Mouse (Mus musculus): ENCODE results near the gene Prr5l. TPM values are rescaled to one million over a fixed set of nuclear protein-coding genes. Genes with fewer than 3 reads are reported as not detected.

Prr5l gene
- polyA plus RNA-seq, 1 experiment from 2014 or later, result 22.8 TPM

- Histone ChIP-seq H3K9me3 (no peaks in the 10 kb centered on the region), H3K36me3 (replicated peaks) (peaks cover 19% of the 10 kb centered on the region), H3K4me1 (peaks cover 15% of the 10 kb centered on the region), H3K27me3 (replicated peaks; ENCODE audit: low read depth, poor library complexity, severe bottlenecking) (no peaks in the 10 kb centered on the region), H3K4me3 (peak overlapping the region; percentile 30; the same call in 1 of the 2 replicates), H3K27ac (replicated peaks) (peak overlapping the region; percentile 75)
- WGBS, result 26% methylated on average over 21 of the region's 21 CpGs
- peak; percentile 86 for DNase-seq (ENCODE audit: low spot score)
Measured at GRCm38 (mm10) chr2:101905534-101906378, 22.9 kb upstream of the Prr5l start.

DNA sequence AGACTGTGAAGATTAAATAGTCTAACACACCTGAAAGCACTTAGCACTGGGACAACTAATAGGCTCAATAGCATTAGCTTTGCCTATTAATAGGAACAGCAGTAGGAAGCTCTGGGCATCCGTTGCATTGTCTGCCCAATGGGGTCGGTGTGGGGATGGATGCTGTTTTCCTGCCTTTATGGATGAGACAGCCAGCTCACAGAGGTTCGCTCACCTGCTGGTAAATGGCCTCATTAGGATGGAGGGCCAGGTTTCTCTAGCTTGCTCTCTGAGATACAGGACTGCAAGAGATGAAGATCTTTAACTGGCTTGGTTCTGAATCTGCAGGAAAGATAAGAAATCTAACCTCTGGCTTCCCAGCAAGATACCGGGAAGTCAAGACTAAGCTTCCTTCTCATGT lies 19.4 kb upstream of the Prr5l start:
- Histone ChIP-seq H3K36me3 (replicated peaks) (peaks cover 25% of the 10 kb centered on the region), H3K4me1 (peaks cover 11% of the 10 kb centered on the region), H3K27ac (replicated peaks) (no peak overlapping the region), H3K27me3 (replicated peaks; ENCODE audit: low read depth, poor library complexity, severe bottlenecking) (no peaks in the 10 kb centered on the region), H3K9me3 (no peaks in the 10 kb centered on the region), H3K4me3 (no peak overlapping the region)
- 81% methylated on average over 4 of the region's 4 CpGs for WGBS
- DNase-seq (ENCODE audit: low spot score), result no peak

DNA sequence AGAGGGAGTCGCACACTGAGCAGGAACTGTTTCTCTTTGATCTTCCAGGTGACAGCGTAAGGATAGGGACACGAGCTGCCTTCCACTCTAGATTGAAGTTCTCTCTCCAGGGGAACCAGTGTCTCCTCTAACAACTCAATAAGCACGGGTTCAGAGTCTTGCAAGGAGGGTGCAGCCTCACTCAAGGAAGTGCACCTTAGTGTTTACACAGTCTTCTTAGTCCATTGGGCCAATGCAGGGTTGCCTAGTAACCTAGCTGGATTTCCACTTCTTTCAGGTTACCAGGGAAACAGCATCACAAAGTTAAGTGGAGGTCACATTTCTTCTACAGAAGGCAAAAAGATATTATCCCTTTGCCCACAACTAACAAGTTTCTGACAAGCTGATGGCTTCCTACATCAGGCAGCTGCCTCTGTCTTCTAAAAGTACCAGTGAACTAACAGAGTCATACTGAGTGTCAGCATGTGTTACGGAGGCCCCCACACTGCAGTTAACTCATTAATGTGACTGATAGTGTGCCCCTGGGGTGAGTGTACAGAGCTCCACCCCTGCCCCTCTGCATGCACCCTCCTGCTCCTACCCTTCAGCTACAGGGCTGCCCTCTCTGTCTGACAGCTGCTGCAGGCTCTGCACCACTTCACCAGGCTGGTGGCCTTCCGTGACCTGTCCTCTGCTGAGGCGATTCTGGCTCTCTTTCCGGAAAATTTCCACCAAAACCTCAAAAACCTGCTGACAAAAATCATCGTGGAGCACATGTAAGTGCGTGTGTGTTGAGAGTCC lies 13.8 kb upstream of the Prr5l start:
- Histone ChIP-seq H3K9me3 (no peaks in the 10 kb centered on the region), H3K36me3 (replicated peaks) (peaks cover 39% of the 10 kb centered on the region), H3K4me3 (no peak overlapping the region), H3K27ac (replicated peaks) (no peak overlapping the region), H3K27me3 (replicated peaks; ENCODE audit: low read depth, poor library complexity, severe bottlenecking) (no peaks in the 10 kb centered on the region), H3K4me1 (peaks cover 12% of the 10 kb centered on the region)
- DNase-seq (ENCODE audit: low spot score), result no peak
- WGBS, result 78% methylated on average over 10 of the region's 10 CpGs

DNA sequence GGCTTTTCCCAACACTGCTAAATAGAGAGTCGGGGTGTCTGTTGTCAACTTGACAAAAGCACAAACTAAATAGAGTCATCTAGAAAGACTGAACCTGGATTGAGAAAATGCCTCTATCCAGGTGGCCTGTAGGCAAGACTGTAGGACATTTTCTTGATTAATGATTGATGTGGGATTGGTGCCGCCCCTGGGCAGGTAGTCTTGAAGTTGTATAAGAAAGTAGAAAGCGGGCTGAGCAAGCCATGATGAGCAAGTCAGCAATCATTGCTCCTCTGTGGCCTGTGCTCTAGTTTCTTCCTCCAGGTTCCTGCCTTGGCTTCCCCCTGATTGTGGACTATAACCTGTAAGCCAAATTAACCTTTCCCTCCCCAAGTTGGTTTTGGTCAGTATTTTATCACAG lies 11.3 kb upstream of the Prr5l start:
- Histone ChIP-seq H3K27ac (replicated peaks) (no peak overlapping the region), H3K36me3 (replicated peaks) (peaks cover 21% of the 10 kb centered on the region), H3K9me3 (no peaks in the 10 kb centered on the region), H3K4me1 (peaks cover 12% of the 10 kb centered on the region), H3K4me3 (no peak overlapping the region), H3K27me3 (replicated peaks; ENCODE audit: low read depth, poor library complexity, severe bottlenecking) (no peaks in the 10 kb centered on the region)
- 95% methylated on average over 3 of the region's 3 CpGs for WGBS
- no peak for DNase-seq (ENCODE audit: low spot score)

DNA sequence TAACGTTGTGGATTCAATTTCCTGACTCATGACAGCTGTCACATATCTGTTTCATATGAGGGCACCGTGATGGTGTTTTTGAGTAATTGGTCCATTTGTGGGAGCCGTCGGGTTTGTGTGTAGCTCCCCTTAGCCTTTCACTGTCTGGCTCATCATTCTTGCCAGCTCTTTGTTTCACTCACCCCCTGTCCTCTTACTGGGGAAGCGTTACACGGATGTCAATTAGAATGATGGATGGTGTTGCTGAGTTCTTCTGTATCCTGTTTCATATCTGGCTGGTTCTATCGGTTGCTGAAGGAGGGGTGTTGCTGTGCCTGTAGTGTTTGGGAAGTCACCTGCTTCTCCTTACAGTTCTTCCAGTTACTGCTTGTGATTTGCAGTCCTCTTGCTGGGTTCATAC lies 8.3 kb upstream of the Prr5l start:
- H3K36me3 ChIP-seq (replicated peaks), result peaks cover 10% of the 10 kb centered on the region
- H3K4me1 ChIP-seq, result peaks cover 14% of the 10 kb centered on the region
- H3K9me3 ChIP-seq, result no peaks in the 10 kb centered on the region
- no peaks in the 10 kb centered on the region for H3K27me3 ChIP-seq (replicated peaks; ENCODE audit: low read depth, poor library complexity, severe bottlenecking)
- DNase-seq (ENCODE audit: low spot score), result no peak
- 76% methylated on average over 7 of the region's 7 CpGs for WGBS
- no peak overlapping the region for H3K27ac ChIP-seq (replicated peaks)
- no peak overlapping the region for H3K4me3 ChIP-seq

GRCm38 (mm10) chr2:101888886-101889285 lies 6.1 kb upstream of the Prr5l start:
- 0 out of 2 replicates have a peak, but pooled peaks cover 10% of the 10 kb centered on the region for H3K27me3 ChIP-seq (replicated peaks; ENCODE audit: low read depth, poor library complexity, severe bottlenecking)
- H3K4me1 ChIP-seq, result peaks cover 14% of the 10 kb centered on the region
- H3K27ac ChIP-seq (replicated peaks), result no peak overlapping the region
- H3K9me3 ChIP-seq, result no peaks in the 10 kb centered on the region
- DNase-seq (ENCODE audit: low spot score), result no peak
- 91% methylated on average over 8 of the region's 8 CpGs for WGBS
- H3K4me3 ChIP-seq, result no peak overlapping the region
- no peaks in the 10 kb centered on the region for H3K36me3 ChIP-seq (replicated peaks)

GRCm38 (mm10) chr2:101885768-101886438 lies 3.1 kb upstream of the Prr5l start, which contains the start of gene Commd9:
TSS of gene Commd9 (plus strand) at chr2:101886247.
- peaks cover 14% of the 10 kb centered on the region for H3K4me1 ChIP-seq
- DNase-seq (ENCODE audit: low spot score), result peak; percentile 93
- peak within 1 kb of the TSS; percentile 83 for H3K27ac ChIP-seq (replicated peaks)
- no peaks in the 10 kb centered on the region for H3K36me3 ChIP-seq (replicated peaks)
- H3K9me3 ChIP-seq, result no peaks in the 10 kb centered on the region
- H3K27me3 ChIP-seq (replicated peaks; ENCODE audit: low read depth, poor library complexity, severe bottlenecking), result 0 out of 2 replicates have a peak, but pooled peaks cover 25% of the 10 kb centered on the region
- peak within 1 kb of the TSS; percentile 80 for H3K4me3 ChIP-seq
- WGBS, result 13% methylated on average over 22 of the region's 22 CpGs

- no peak overlapping the region for H3K4me3 ChIP-seq
- peaks cover 14% of the 10 kb centered on the region for H3K4me1 ChIP-seq
- DNase-seq (ENCODE audit: low spot score), result no peak
- H3K36me3 ChIP-seq (replicated peaks), result no peaks in the 10 kb centered on the region
- 85% methylated on average over 2 of the region's 2 CpGs for WGBS
- H3K9me3 ChIP-seq, result no peaks in the 10 kb centered on the region
- H3K27me3 ChIP-seq (replicated peaks; ENCODE audit: low read depth, poor library complexity, severe bottlenecking), result peaks cover 40% of the 10 kb centered on the region; the same call in 1 of the 2 replicates
- no peak overlapping the region for H3K27ac ChIP-seq (replicated peaks)
Measured at GRCm38 (mm10) chr2:101884286-101884685, 1.5 kb upstream of the Prr5l start.

- Histone ChIP-seq H3K36me3 (replicated peaks) (no peaks in the 10 kb centered on the region), H3K4me3 (no peak overlapping the region)
- WGBS, result 88% methylated on average over 9 of the region's 9 CpGs
Measured at GRCm38 (mm10) chr2:101881471-101882162, 1.2 kb downstream of the Prr5l start.

GRCm38 (mm10) chr2:101871179-101871578 lies 11.6 kb downstream of the Prr5l start:
- no peaks in the 10 kb centered on the region for H3K36me3 ChIP-seq (replicated peaks)
- peaks cover 4% of the 10 kb centered on the region for H3K27me3 ChIP-seq (replicated peaks; ENCODE audit: low read depth, poor library complexity, severe bottlenecking)
- 28% methylated on average over 14 of the region's 14 CpGs for WGBS
- no peak overlapping the region for H3K27ac ChIP-seq (replicated peaks)
- DNase-seq (ENCODE audit: low spot score), result peak; percentile 44
- H3K4me1 ChIP-seq, result 0 out of 2 replicates have a peak, but pooled peaks cover 3% of the 10 kb centered on the region
- H3K9me3 ChIP-seq, result no peaks in the 10 kb centered on the region
- H3K4me3 ChIP-seq, result peak overlapping the region; percentile 43

More at GRCm38 (mm10) chr2:101881471-101882162, 1.2 kb downstream of the Prr5l start:
- DNase-seq (ENCODE audit: low spot score), result no peak
- H3K27me3 ChIP-seq (replicated peaks; ENCODE audit: low read depth, poor library complexity, severe bottlenecking), result peaks cover 50% of the 10 kb centered on the region
- H3K4me1 ChIP-seq, result peaks cover 6% of the 10 kb centered on the region
- H3K9me3 ChIP-seq, result no peaks in the 10 kb centered on the region
- H3K27ac ChIP-seq (replicated peaks), result no peak overlapping the region

DNA sequence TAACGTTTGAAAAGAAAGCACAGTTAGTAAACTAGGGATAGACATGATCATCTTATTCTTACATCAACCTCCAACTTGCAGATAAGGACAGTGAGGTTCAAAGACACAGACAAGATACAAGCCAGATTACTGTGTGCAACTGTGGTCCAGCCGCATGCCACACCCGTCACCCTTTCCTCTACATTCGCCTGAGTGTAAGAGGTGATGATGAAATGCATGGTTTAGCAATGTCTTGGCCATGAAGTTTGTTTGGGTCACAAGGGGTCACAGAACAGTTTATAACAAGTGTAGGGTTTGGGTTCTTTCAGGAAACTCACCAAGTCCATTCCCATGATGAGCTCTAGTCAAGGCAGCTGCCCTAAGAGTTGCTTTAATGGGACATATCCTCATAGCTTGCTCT lies 14.1 kb downstream of the Prr5l start:
- Histone ChIP-seq H3K36me3 (replicated peaks) (no peaks in the 10 kb centered on the region), H3K4me1 (0 out of 2 replicates have a peak, but pooled peaks cover 7% of the 10 kb centered on the region), H3K27ac (replicated peaks) (no peak overlapping the region), H3K9me3 (no peaks in the 10 kb centered on the region), H3K27me3 (replicated peaks; ENCODE audit: low read depth, poor library complexity, severe bottlenecking) (no peaks in the 10 kb centered on the region), H3K4me3 (no peak overlapping the region)
- 95% methylated on average over 4 of the region's 4 CpGs for WGBS
- DNase-seq (ENCODE audit: low spot score), result no peak

All from embryonic facial prominence, embryonic 10.5 days (tissue).